Mouse (Mus musculus): ENCODE measurements around the gene Tmprss6.

- TF ChIP-seq CTCF (IDR thresholded peaks at IDR 0.05; ENCODE audit: control insufficient read depth, insufficient read depth, low read length) (no peak), POLR2A (IDR thresholded peaks at IDR 0.05; ENCODE audit: borderline replicate concordance, control insufficient read depth, low read depth, low read length) (no peak)
These were observed 18.0 kb downstream of the Tmprss6 start for GRCm38 (mm10) chr15:78450419-78450768.
